ENCODE assay signal across 8 mouse cellular contexts in the genomic region with DNA sequence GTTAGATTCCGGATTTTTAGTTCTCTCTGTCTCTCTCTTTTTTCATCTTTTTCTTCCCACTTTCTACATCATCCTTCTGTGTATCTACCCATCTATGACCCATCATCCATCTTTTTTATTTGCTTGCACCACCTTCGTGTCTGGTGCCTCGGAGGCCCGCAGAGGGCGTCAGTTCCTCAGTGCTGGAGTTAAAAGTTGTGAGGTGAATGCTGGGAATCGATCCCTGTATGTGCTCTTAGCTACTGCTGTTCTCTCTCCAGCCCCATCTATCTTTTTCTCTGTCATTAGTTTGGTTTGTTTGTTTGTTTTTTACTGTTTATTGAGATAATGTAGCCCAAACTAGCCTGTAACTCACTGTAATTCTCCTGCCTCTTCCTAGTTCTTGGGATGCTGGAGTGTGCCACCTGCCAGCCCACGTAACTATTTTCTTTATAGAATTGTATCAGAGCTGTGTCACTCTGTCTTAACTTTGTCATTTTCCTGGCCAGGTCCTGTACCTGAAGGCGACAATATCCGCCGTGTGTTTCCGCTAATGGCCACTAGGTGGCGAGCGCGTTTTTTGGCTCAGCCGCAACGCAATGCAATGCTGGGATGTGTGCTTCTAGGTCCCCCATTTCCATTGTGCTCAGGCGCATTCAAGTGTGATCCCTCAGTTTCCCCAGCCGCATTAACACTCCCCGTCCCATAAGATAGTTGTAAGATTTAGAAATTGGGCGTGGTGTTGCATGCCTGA. TPM values are rescaled to one million over a fixed set of nuclear protein-coding genes. Genes with fewer than 3 reads are reported as not detected.
DNase-seq lines count a peak whose midpoint lies in the region; ATAC-seq and TF ChIP-seq lines count a peak whose summit lies in the region.

No protein-coding gene starts in this region.

- TF ChIP-seq CTCF in MEL (IDR thresholded peaks at IDR 0.05 in 2 of 3, conservative IDR thresholded peaks at IDR 0.05 in 1 of 3; ENCODE audit: control insufficient read depth in 1 of 3, insufficient read depth in 1 of 3, low read depth in 2 of 3, low read length in 3 of 3, poor library complexity in 1 of 3, severe bottlenecking in 1 of 3): peak; percentile 78 to 94 (median 87)
- peak; percentile 88 for TF ChIP-seq CTCF in olfactory bulb, adult 2 months (IDR thresholded peaks at IDR 0.05; ENCODE audit: insufficient read depth, low read depth, low read length)

- H3K4me1 ChIP-seq in MEL (ENCODE audit: control insufficient read depth in 1 of 2, insufficient read depth in 2 of 2, low read length in 2 of 2): peaks cover 4 to 11% of the 10 kb centered on the region in 2 experiments; a peak in 3 of 4 replicates
- peaks cover 34% of the 10 kb centered on the region for H3K4me1 ChIP-seq in hindbrain, embryonic 10.5 days (replicated peaks)
- H3K4me1 ChIP-seq in lung, embryonic 15.5 days: peaks cover 16% of the 10 kb centered on the region
- peaks cover 12% of the 10 kb centered on the region for H3K4me1 ChIP-seq in olfactory bulb, adult 2 months (ENCODE audit: control insufficient read depth, insufficient read depth, low read length)

- no peak; a peak in 1 of 4 replicates for TF ChIP-seq POLR2A in MEL (IDR thresholded peaks at IDR 0.05; ENCODE audit: control insufficient read depth in 1 of 2, insufficient read depth in 1 of 2, low read depth in 1 of 2, low read length in 2 of 2, poor library complexity in 1 of 2)
- no peak for TF ChIP-seq POLR2A in olfactory bulb, adult 2 months (IDR thresholded peaks at IDR 0.05; ENCODE audit: insufficient read depth, low read depth, low read length)

- peak overlapping the region; percentile 83 for H3K4me2 ChIP-seq in lung, embryonic 15.5 days

- H3K27me3 ChIP-seq in MEL (ENCODE audit: control insufficient read depth in 1 of 2, insufficient read depth in 2 of 2, low read length in 2 of 2): no peaks in the 10 kb centered on the region
- H3K27me3 ChIP-seq in hindbrain, embryonic 10.5 days (ENCODE audit: insufficient read depth, poor library complexity, severe bottlenecking): peaks cover 29% of the 10 kb centered on the region
- peaks cover 14% of the 10 kb centered on the region for H3K27me3 ChIP-seq in lung, embryonic 15.5 days

- no peaks in the 10 kb centered on the region for H3K9me3 ChIP-seq in MEL (replicated peaks; ENCODE audit: insufficient read depth, low read length)
- no peaks in the 10 kb centered on the region for H3K9me3 ChIP-seq in hindbrain, embryonic 10.5 days
- H3K9me3 ChIP-seq in lung, embryonic 15.5 days: no peaks in the 10 kb centered on the region

- H3K27ac ChIP-seq in MEL (ENCODE audit: control insufficient read depth, low read depth, low read length): peak overlapping the region; percentile 91
- H3K27ac ChIP-seq in hindbrain, embryonic 10.5 days: peak overlapping the region; percentile 95
- H3K27ac ChIP-seq in lung, embryonic 15.5 days: peak overlapping the region; percentile 91
- H3K27ac ChIP-seq in olfactory bulb, adult 2 months (ENCODE audit: insufficient read depth, low read depth, low read length): peak overlapping the region; percentile 70; the same call in 1 of the 2 replicates

- DNase-seq in MEL (ENCODE audit: low read depth, low spot score): peak; percentile 91
- DNase-seq in cerebellum, adult 18-20 months: peak; percentile 87 to 93
- peak; percentile 88 for DNase-seq in forelimb bud, embryonic 11.5 days (ENCODE audit: low read depth, low spot score)
- peak; percentile 86 for DNase-seq in hindbrain, embryonic 10.5 days (ENCODE audit: low spot score)
- DNase-seq in layer of hippocampus, adult 9-10 months (ENCODE audit: low spot score): peak; percentile 79
- peak; percentile 79 to 88 for DNase-seq in thymus, postnatal 10 days (ENCODE audit: low spot score in 2 of 2)

- H3K79me2 ChIP-seq in MEL (ENCODE audit: control insufficient read depth, insufficient read depth, low read length, poor library complexity): peaks cover 19% of the 10 kb centered on the region

- TF ChIP-seq RAD21 in MEL (IDR thresholded peaks at IDR 0.05; ENCODE audit: low read depth, low read length): peak; percentile 77

- ATAC-seq in lung, embryonic 15.5 days (ENCODE audit: borderline replicate concordance, extremely low read depth, low FRiP score, low TSS enrichment): peak; percentile 28

- no peak for TF ChIP-seq EP300 in MEL (IDR thresholded peaks at IDR 0.05; ENCODE audit: low read depth in 1 of 2, low read length in 2 of 2)

- peak overlapping the region; percentile 74 to 85 for H3K4me3 ChIP-seq in MEL (ENCODE audit: control insufficient read depth in 1 of 2, insufficient read depth in 1 of 2, low read depth in 2 of 2, low read length in 2 of 2)
- H3K4me3 ChIP-seq in hindbrain, embryonic 10.5 days: peak overlapping the region; percentile 71
- H3K4me3 ChIP-seq in lung, embryonic 15.5 days: peak overlapping the region; percentile 68
- peak overlapping the region; percentile 60 for H3K4me3 ChIP-seq in olfactory bulb, adult 2 months (ENCODE audit: insufficient read depth, low read depth, low read length)

- H3K36me3 ChIP-seq in MEL (ENCODE audit: control insufficient read depth in 1 of 2, insufficient read depth in 2 of 2, low read length in 2 of 2): peaks cover 7 to 17% of the 10 kb centered on the region in 2 experiments; a peak in 3 of 4 replicates
- H3K36me3 ChIP-seq in hindbrain, embryonic 10.5 days: peaks cover 35% of the 10 kb centered on the region
- peaks cover 24% of the 10 kb centered on the region for H3K36me3 ChIP-seq in lung, embryonic 15.5 days

- H3K9ac ChIP-seq in MEL (ENCODE audit: control insufficient read depth, low read depth, low read length, poor library complexity, severe bottlenecking): peak overlapping the region; percentile 93
- peak overlapping the region; percentile 81 for H3K9ac ChIP-seq in lung, embryonic 15.5 days

- under 1% methylated on average over 20 of the region's 20 CpGs for WGBS in hindbrain, embryonic 10.5 days
- under 1% methylated on average over 20 of the region's 20 CpGs for WGBS in lung, embryonic 15.5 days
- WGBS in olfactory bulb, adult 2 months: under 1% methylated on average over 20 of the region's 20 CpGs

TF ChIP-seq in MEL, 35 proteins besides CTCF, POLR2A, EP300 and RAD21 (continues in another document):
- TF ChIP-seq TCF12 (IDR thresholded peaks at IDR 0.05; ENCODE audit: low read depth, low read length): 0 out of 2 replicates have a peak, but pooled peaks have one; percentile 4
- TF ChIP-seq GATA1 (IDR thresholded peaks at IDR 0.05; ENCODE audit: low read depth, low read length): no peak
- peak; percentile 61; the same call in 1 of the 2 replicates for TF ChIP-seq JUND (IDR thresholded peaks at IDR 0.05; ENCODE audit: low read depth, low read length)
- no peak; the same call in 1 of the 2 replicates for TF ChIP-seq NRF1 (IDR thresholded peaks at IDR 0.05; ENCODE audit: insufficient read depth, low read depth, low read length, poor library complexity, severe bottlenecking)
- no peak for TF ChIP-seq POLR2AphosphoS5 (IDR thresholded peaks at IDR 0.05; ENCODE audit: borderline replicate concordance, low read depth, low read length)
- no peak for TF ChIP-seq ZKSCAN1 (IDR thresholded peaks at IDR 0.05; ENCODE audit: low read depth, low read length)
- no peak for TF ChIP-seq MAZ (IDR thresholded peaks at IDR 0.05; ENCODE audit: low read depth, low read length)

RNA-seq across cellular contexts. Expression of gene Rpl18a, which starts 0.6 kb away (rescaled TPM):
- 4,999 and 5,671 TPM in 2 replicates for total RNA-seq in MEL (2012; rRNA removed)
- 1,000 to 10,000 TPM in 1 of 2 experiments, not detected in 1; 5,399 TPM for polyA plus RNA-seq in MEL (2012; ENCODE audit: insufficient read depth in 1 of 2, insufficient read length in 2 of 2, low read depth in 1 of 2, low replicate concordance in 2 of 2, missing spikeins in 1 of 2)
- 3,443 and 3,791 TPM in 2 replicates for polyA plus RNA-seq in hindbrain, embryonic 10.5 days (2016; fragmentation: Nextera tagmentation; extraction: Ambion mirVana)
- 4,502 and 4,535 TPM in 2 replicates for polyA plus RNA-seq in lung, embryonic 15.5 days (2015; fragmentation: Nextera tagmentation; extraction: Ambion mirVana)
- polyA plus RNA-seq in olfactory bulb, adult 2 months (2012; ENCODE audit: insufficient read depth, insufficient read length, low replicate concordance, missing spikeins): 776 and 1,161 TPM in 2 replicates

RNA-seq across cellular contexts. Expression of gene Slc5a5, which starts 5.3 kb away (rescaled TPM):
- 0.12 and 0.13 TPM in 2 replicates for total RNA-seq in MEL (2012; rRNA removed)
- polyA plus RNA-seq in MEL (2012; ENCODE audit: insufficient read depth in 1 of 2, insufficient read length in 2 of 2, low read depth in 1 of 2, low replicate concordance in 2 of 2, missing spikeins in 1 of 2): under 1 TPM in 1 of 2 experiments, not detected in 1; 0.36 TPM
- polyA plus RNA-seq in hindbrain, embryonic 10.5 days (2016; fragmentation: Nextera tagmentation; extraction: Ambion mirVana): 0.39 and 0.59 TPM in 2 replicates
- polyA plus RNA-seq in lung, embryonic 15.5 days (2015; fragmentation: Nextera tagmentation; extraction: Ambion mirVana): 0.25 and 0.29 TPM in 2 replicates
- polyA plus RNA-seq in olfactory bulb, adult 2 months (2012; ENCODE audit: insufficient read depth, insufficient read length, low replicate concordance, missing spikeins): not detected in 2 replicates

RNA-seq across cellular contexts. Expression of gene Map1s, which starts 7.9 kb away (rescaled TPM):
- total RNA-seq in MEL (2012; rRNA removed): 41.0 and 53.3 TPM in 2 replicates
- polyA plus RNA-seq in MEL (2012; ENCODE audit: insufficient read depth in 1 of 2, insufficient read length in 2 of 2, low read depth in 1 of 2, low replicate concordance in 2 of 2, missing spikeins in 1 of 2): 10 to 100 TPM in 1 of 2 experiments, not detected in 1; 51.0 TPM
- 66.6 and 74.5 TPM in 2 replicates for polyA plus RNA-seq in hindbrain, embryonic 10.5 days (2016; fragmentation: Nextera tagmentation; extraction: Ambion mirVana)
- 49.8 and 50.9 TPM in 2 replicates for polyA plus RNA-seq in lung, embryonic 15.5 days (2015; fragmentation: Nextera tagmentation; extraction: Ambion mirVana)
- not detected in 2 replicates for polyA plus RNA-seq in olfactory bulb, adult 2 months (2012; ENCODE audit: insufficient read depth, insufficient read length, low replicate concordance, missing spikeins)

RNA-seq across cellular contexts. Expression of gene Ccdc124, which starts 24.1 kb away (rescaled TPM):
- total RNA-seq in MEL (2012; rRNA removed): 47.5 and 47.6 TPM in 2 replicates
- polyA plus RNA-seq in MEL (2012; ENCODE audit: insufficient read depth in 1 of 2, insufficient read length in 2 of 2, low read depth in 1 of 2, low replicate concordance in 2 of 2, missing spikeins in 1 of 2): 10 to 100 TPM in 1 of 2 experiments, not detected in 1; 87.1 TPM
- polyA plus RNA-seq in hindbrain, embryonic 10.5 days (2016; fragmentation: Nextera tagmentation; extraction: Ambion mirVana): 172 and 182 TPM in 2 replicates
- polyA plus RNA-seq in lung, embryonic 15.5 days (2015; fragmentation: Nextera tagmentation; extraction: Ambion mirVana): 112 and 118 TPM in 2 replicates
- polyA plus RNA-seq in olfactory bulb, adult 2 months (2012; ENCODE audit: insufficient read depth, insufficient read length, low replicate concordance, missing spikeins): not detected in 2 replicates

RNA-seq across cellular contexts. Expression of gene Kcnn1, which starts 34.8 kb away (rescaled TPM):
- total RNA-seq in MEL (2012; rRNA removed): 7.3 and 8.9 TPM in 2 replicates
- polyA plus RNA-seq in MEL (2012; ENCODE audit: insufficient read depth in 1 of 2, insufficient read length in 2 of 2, low read depth in 1 of 2, low replicate concordance in 2 of 2, missing spikeins in 1 of 2): 10 to 100 TPM in 1 of 2 experiments, not detected in 1; 10.7 TPM
- 6.2 and 19.3 TPM in 2 replicates for polyA plus RNA-seq in hindbrain, embryonic 10.5 days (2016; fragmentation: Nextera tagmentation; extraction: Ambion mirVana)
- 1.2 TPM in 2 replicates for polyA plus RNA-seq in lung, embryonic 15.5 days (2015; fragmentation: Nextera tagmentation; extraction: Ambion mirVana)
- not detected in 2 replicates for polyA plus RNA-seq in olfactory bulb, adult 2 months (2012; ENCODE audit: insufficient read depth, insufficient read length, low replicate concordance, missing spikeins)

Comparison
In these comparisons a context has a peak if more than half of its experiments do, and no peak if none do; other contexts are left out.
1. Peak in every context shown above with its lines: DNase-seq, ATAC-seq, H3K4me3 ChIP-seq and H3K27ac ChIP-seq.